Mouse (Mus musculus): ENCODE data around the gene Pate2. TPM values are rescaled to one million over a fixed set of nuclear protein-coding genes. Genes with fewer than 3 reads are reported as not detected.

The Pate2 gene
- total and polyA plus RNA-seq, 3 experiments = 0.23 to 0.29 TPM; not detected in 1

GRCm38 (mm10) chr9:35543099-35543860 lies 26.8 kb upstream of the Pate2 start:
- Histone ChIP-seq H3K27me3 (ENCODE audit: control insufficient read depth in 1 of 2, insufficient read depth in 2 of 2, low read length in 2 of 2) (no peaks in the 10 kb centered on the region), H3K36me3 (ENCODE audit: control insufficient read depth in 1 of 2, insufficient read depth in 2 of 2, low read length in 2 of 2) (peaks cover 0 to 6% of the 10 kb centered on the region in 2 experiments; a peak in 2 of 4 replicates), H3K4me3 (ENCODE audit: control insufficient read depth in 1 of 2, insufficient read depth in 1 of 2, low read depth in 2 of 2, low read length in 2 of 2) (no peak overlapping the region), H3K4me1 (ENCODE audit: control insufficient read depth in 1 of 2, insufficient read depth in 2 of 2, low read length in 2 of 2) (peaks cover 5 to 16% of the 10 kb centered on the region in 2 experiments), H3K79me2 (ENCODE audit: control insufficient read depth, insufficient read depth, low read length, poor library complexity) (no peaks in the 10 kb centered on the region), H3K27ac (ENCODE audit: control insufficient read depth, low read depth, low read length) (no peak overlapping the region), H3K9me3 (replicated peaks; ENCODE audit: insufficient read depth, low read length) (no peaks in the 10 kb centered on the region), H3K9ac (ENCODE audit: control insufficient read depth, low read depth, low read length, poor library complexity, severe bottlenecking) (no peak overlapping the region)
- TF ChIP-seq POLR2AphosphoS2 (IDR thresholded peaks at IDR 0.05; ENCODE audit: low read length) (no peak), ELF1 (IDR thresholded peaks at IDR 0.05; ENCODE audit: low read depth, low read length) (no peak), MAZ (IDR thresholded peaks at IDR 0.05; ENCODE audit: low read depth, low read length) (no peak), E2F4 (IDR thresholded peaks at IDR 0.05; ENCODE audit: borderline replicate concordance, low read depth, low read length) (no peak), MAFK (IDR thresholded peaks at IDR 0.05; ENCODE audit: borderline replicate concordance, low read depth, low read length) (no peak)
- DNase-seq (ENCODE audit: low read depth, low spot score) = peak; percentile 35

- Histone ChIP-seq H3K4me3 (ENCODE audit: control insufficient read depth in 1 of 2, insufficient read depth in 1 of 2, low read depth in 2 of 2, low read length in 2 of 2) (no peak overlapping the region), H3K27ac (ENCODE audit: control insufficient read depth, low read depth, low read length) (no peak overlapping the region), H3K9me3 (replicated peaks; ENCODE audit: insufficient read depth, low read length) (no peaks in the 10 kb centered on the region), H3K27me3 (ENCODE audit: control insufficient read depth in 1 of 2, insufficient read depth in 2 of 2, low read length in 2 of 2) (peaks cover 0 to 2% of the 10 kb centered on the region in 2 experiments; a peak in 1 of 4 replicates), H3K79me2 (ENCODE audit: control insufficient read depth, insufficient read depth, low read length, poor library complexity) (no peaks in the 10 kb centered on the region), H3K9ac (ENCODE audit: control insufficient read depth, low read depth, low read length, poor library complexity, severe bottlenecking) (no peak overlapping the region), H3K36me3 (ENCODE audit: control insufficient read depth in 1 of 2, insufficient read depth in 2 of 2, low read length in 2 of 2) (peaks cover 0 to 6% of the 10 kb centered on the region in 2 experiments; a peak in 2 of 4 replicates), H3K4me1 (ENCODE audit: control insufficient read depth in 1 of 2, insufficient read depth in 2 of 2, low read length in 2 of 2) (peaks cover 5 to 15% of the 10 kb centered on the region in 2 experiments)
- DNase-seq (ENCODE audit: low read depth, low spot score) = no peak
- no peak for TF ChIP-seq CTCF (IDR thresholded peaks at IDR 0.05 in 2 of 3, conservative IDR thresholded peaks at IDR 0.05 in 1 of 3; ENCODE audit: control insufficient read depth in 1 of 3, insufficient read depth in 1 of 3, low read depth in 2 of 3, low read length in 3 of 3, poor library complexity in 1 of 3, severe bottlenecking in 1 of 3)
These were observed 25.4 kb upstream of the Pate2 start for GRCm38 (mm10) chr9:35544666-35545065.

- peak; percentile 14 to 31 (median 27); a peak in 3 of 6 replicates for TF ChIP-seq CTCF (IDR thresholded peaks at IDR 0.05 in 2 of 3, conservative IDR thresholded peaks at IDR 0.05 in 1 of 3; ENCODE audit: control insufficient read depth in 1 of 3, insufficient read depth in 1 of 3, low read depth in 2 of 3, low read length in 3 of 3, poor library complexity in 1 of 3, severe bottlenecking in 1 of 3)
- no peak for TF ChIP-seq NRF1 (IDR thresholded peaks at IDR 0.05; ENCODE audit: insufficient read depth, low read depth, low read length, poor library complexity, severe bottlenecking)
- no peaks in the 10 kb centered on the region for H3K9me3 ChIP-seq (replicated peaks; ENCODE audit: insufficient read depth, low read length)
- no peak overlapping the region for H3K9ac ChIP-seq (ENCODE audit: control insufficient read depth, low read depth, low read length, poor library complexity, severe bottlenecking)
- peaks cover 5 to 15% of the 10 kb centered on the region in 2 experiments for H3K4me1 ChIP-seq (ENCODE audit: control insufficient read depth in 1 of 2, insufficient read depth in 2 of 2, low read length in 2 of 2)
- no peak overlapping the region for H3K4me3 ChIP-seq (ENCODE audit: control insufficient read depth in 1 of 2, insufficient read depth in 1 of 2, low read depth in 2 of 2, low read length in 2 of 2)
- peaks cover 0 to 2% of the 10 kb centered on the region in 2 experiments; a peak in 1 of 4 replicates for H3K27me3 ChIP-seq (ENCODE audit: control insufficient read depth in 1 of 2, insufficient read depth in 2 of 2, low read length in 2 of 2)
- no peak overlapping the region for H3K27ac ChIP-seq (ENCODE audit: control insufficient read depth, low read depth, low read length)
- H3K79me2 ChIP-seq (ENCODE audit: control insufficient read depth, insufficient read depth, low read length, poor library complexity) = no peaks in the 10 kb centered on the region
- H3K36me3 ChIP-seq (ENCODE audit: control insufficient read depth in 1 of 2, insufficient read depth in 2 of 2, low read length in 2 of 2) = peaks cover 0 to 6% of the 10 kb centered on the region in 2 experiments; a peak in 2 of 4 replicates
- DNase-seq (ENCODE audit: low read depth, low spot score) = no peak
These were observed 24.4 kb upstream of the Pate2 start for GRCm38 (mm10) chr9:35545704-35546103.
